Mouse (Mus musculus): ENCODE data around the gene Nufip1. TPM values are rescaled to one million over a fixed set of nuclear protein-coding genes. Genes with fewer than 3 reads are reported as not detected.
A peak's percentile ranks its signal among the peaks of the same experiment; 100 is the strongest.

Gene Nufip1
- total RNA-seq (2014; fragmentation: Nextera tagmentation), result 13.3 and 15.0 TPM in 2 replicates
- 29.6 and 38.1 TPM in 2 replicates for total RNA-seq (2017)

DNA sequence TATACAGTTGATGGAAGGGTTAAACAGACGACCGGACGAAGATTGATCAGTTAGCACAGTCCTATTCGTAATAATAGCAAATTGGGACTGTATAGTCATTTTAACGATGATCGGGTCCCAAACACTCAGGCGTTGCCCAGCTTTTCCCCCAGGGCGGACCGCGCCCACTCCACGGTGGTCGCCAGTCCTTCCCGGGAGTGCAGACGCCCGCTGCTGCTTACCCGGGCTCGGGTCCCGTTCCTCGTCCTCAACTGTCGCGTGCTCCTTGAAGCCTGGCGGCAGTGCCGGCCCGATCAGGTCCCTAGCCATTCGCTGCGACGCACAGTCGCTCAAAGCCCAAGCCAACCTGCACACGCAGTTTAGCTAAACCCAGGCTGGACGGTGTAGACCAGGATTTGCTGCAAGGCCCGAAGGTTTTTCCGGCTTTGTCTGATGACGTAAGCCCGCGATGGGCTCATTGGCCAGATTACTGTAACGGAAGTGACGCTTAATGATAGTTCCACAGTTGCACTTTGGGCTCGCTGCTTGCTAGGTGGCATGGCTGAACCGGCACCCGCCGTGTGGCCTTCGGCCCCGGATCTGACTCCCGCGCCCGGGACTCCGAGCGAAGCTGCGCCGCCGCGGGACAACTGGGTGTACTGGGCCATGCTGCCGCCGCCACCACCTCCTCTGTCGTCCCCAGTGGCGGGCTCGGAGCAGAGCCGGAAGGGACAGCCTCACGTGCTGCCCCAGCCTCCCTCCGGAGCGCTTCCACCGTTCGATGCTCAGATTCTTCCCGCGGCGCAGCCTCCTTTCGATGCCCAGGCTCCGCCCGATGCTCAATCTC, at the start of gene Nufip1, which contains the start of gene Gpalpp1:
Nufip1 (plus strand) TSS at position 496 of the 826 bp plus-strand sequence.
Gpalpp1 (minus strand) TSS at position 365 of the 826 bp plus-strand sequence.
- peak; percentile 97 for ATAC-seq (replicated peaks; ENCODE audit: low FRiP score, low TSS enrichment, poor library complexity, severe bottlenecking)

DNA sequence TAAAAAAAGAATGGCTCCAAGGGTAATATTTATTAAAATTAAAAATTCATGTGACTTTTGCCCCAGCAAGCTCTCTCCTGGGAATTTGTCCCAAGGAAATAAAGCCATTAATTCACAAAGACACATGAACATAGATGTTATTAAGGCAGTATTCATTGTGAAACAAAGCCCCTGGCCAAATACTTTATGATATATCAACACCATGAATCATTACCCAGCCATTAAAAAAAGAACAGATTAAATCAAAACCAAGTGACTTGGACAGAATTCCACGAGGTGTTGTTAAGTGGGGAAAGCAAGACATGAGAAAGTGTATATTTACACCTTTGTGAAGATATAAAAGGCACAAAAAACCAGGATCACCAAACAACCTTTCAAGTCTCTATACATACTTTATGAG, 43.5 kb upstream of the Nufip1 start:
- ATAC-seq (replicated peaks; ENCODE audit: low FRiP score, low TSS enrichment, poor library complexity, severe bottlenecking), result no peak

DNA sequence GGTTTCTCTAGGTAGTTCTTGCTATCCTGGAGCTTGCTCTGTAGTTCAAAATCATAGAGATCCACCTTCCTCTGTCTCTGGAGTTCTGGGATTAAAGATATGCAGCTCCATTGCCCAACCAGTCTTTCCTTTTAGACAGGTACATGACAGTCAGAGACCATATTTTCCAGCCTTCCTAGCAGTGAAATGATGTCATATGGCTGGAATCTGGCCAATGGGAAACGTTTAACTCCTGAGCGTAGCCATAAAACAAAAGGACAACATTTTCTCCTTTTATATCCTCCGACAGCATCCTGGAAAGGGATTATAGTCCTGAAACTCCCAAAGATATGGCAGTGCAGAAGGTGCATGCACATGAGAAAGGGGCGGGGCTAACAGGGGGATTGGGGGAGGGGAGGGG, 42.4 kb upstream of the Nufip1 start:
- no peak for ATAC-seq (replicated peaks; ENCODE audit: low FRiP score, low TSS enrichment, poor library complexity, severe bottlenecking)

DNA sequence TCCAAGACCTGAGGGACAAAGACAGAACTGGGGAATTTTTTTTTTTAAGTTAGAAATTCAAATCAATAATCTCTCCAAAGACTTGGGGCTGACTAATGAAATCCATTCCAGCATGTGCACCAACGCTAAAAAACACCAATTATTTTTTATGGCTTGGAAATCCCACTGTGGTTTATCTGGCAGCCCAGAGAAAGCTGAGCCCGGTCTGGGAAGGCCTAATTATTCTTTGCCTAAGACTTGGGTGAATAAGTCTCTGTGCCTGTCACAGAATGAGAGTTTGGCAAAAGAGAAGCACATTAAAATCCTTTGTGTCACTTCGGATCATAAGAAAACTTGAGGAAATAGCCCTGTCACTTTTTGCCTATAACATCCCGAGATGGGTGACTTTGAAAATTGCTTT, 41.4 kb upstream of the Nufip1 start:
- no peak for ATAC-seq (replicated peaks; ENCODE audit: low FRiP score, low TSS enrichment, poor library complexity, severe bottlenecking)

DNA sequence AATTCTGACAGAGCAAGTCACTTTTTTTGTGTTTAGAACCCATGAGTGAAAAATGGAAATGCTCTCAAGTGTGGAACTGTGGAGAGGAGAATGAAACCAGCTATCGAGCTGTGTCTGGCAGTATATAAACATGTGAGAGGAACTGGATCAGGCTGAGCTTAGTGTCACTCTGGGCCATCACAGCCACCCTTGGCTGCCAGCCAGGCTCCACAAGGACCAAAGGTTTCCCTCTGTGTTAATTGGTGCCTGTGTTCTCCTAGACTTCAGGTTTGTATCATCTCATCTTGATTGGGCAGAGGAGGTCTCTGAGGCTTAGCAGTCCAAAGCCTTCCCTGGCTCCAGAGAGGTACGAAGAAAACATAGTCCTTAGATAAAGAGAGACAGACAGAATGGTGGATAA, 38.1 kb upstream of the Nufip1 start:
- ATAC-seq (replicated peaks; ENCODE audit: low FRiP score, low TSS enrichment, poor library complexity, severe bottlenecking), result no peak

DNA sequence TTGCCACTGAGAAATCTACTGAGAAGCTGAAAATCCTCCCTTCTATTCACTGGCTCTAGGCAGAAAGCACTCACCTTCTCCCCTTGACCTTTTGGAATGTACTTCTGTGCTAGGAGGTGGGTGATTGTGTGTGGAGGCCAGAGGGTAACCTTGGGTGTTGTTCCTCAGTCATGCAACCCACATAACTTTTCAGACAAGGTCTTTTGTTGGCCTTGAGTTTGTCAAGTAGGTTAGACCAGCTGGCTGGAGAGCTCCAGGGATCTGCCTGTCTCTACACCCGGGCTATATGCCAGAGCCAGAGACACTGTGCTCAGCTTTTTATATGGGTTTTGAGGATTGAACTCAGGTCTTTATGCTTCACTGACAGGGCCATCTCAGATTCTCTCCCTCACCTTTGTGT, 36.5 kb upstream of the Nufip1 start:
- ATAC-seq (replicated peaks; ENCODE audit: low FRiP score, low TSS enrichment, poor library complexity, severe bottlenecking), result no peak

DNA sequence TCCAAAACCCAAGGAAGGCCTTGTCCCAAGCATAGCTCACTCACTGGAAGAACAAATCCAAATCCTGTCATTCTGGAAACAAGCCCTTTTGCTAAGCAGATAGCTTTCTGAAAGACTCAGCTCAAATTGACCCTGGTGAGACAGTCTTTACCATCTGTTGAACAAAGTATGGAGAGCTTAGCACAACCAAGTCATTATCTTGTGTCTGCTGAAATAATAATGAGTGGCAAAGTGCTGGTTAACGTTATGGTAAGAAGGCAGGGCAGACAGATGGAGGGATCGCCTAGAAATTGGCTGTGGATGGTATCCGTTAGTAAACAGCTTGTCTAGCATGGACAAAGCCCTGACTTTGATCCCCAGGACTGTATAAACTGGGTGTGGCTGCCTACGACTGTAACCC, 35.0 kb upstream of the Nufip1 start:
- ATAC-seq (replicated peaks; ENCODE audit: low FRiP score, low TSS enrichment, poor library complexity, severe bottlenecking), result no peak

DNA sequence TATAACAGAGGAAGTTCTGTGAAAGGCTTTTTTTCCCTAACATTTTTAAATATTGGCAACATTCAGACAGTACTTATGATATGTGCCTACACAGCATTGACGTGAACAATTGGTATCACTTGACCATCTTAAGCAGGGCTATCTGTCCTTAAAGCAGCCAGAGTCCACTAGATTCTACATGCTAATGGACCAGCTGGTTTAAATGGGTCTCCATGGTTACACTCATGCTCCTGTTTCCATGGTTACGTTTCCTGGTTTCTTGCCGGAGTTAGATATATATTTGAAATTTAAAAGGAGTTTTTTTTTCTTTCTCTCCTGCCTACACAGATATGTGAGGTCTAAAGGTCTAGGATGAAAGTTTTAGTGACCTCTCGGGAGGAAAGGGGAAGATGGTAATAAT, 34.1 kb upstream of the Nufip1 start:
- no peak for ATAC-seq (replicated peaks; ENCODE audit: low FRiP score, low TSS enrichment, poor library complexity, severe bottlenecking)

DNA sequence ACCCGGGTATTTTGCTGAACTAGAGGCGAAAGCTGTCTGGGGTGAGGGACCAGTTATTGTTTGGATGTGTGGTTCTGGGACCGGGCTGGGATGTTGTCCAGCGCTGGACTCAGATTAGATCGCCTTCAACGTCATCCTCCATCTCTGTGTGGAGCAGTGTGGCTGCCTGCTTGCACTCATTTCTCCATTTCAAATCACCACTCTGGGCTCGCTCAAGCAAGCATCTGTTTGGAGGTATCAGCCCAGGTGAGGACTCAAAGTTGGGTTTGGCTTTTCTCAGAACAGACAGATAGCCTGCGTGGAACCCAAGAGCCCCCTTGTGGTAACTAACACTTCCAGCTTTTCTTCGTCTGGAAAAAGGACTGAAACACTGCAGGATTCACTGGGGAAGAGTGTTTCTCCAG, 33.6 kb upstream of the Nufip1 start:
- ATAC-seq (replicated peaks; ENCODE audit: low FRiP score, low TSS enrichment, poor library complexity, severe bottlenecking), result peak; percentile 32

DNA sequence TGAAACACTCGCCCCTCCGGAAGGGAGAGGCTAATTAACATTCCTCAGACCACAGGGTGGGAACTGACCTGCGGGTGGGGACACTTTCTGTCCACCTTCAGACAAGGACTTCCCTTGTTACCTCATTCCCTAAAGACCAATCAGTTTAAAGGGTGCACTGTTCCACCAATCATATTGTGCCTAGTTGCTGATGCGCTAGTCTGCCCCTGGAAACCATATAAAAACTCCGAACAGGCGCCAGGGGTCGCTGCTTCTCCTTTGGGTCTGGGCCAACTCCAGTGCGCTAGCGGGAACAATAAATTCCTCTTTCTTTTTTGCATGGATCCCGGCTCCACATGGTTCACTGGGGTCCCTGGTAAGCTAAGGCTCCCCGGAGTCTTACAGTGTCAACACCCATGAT, 29.2 kb upstream of the Nufip1 start:
- no peak for ATAC-seq (replicated peaks; ENCODE audit: low FRiP score, low TSS enrichment, poor library complexity, severe bottlenecking)

DNA sequence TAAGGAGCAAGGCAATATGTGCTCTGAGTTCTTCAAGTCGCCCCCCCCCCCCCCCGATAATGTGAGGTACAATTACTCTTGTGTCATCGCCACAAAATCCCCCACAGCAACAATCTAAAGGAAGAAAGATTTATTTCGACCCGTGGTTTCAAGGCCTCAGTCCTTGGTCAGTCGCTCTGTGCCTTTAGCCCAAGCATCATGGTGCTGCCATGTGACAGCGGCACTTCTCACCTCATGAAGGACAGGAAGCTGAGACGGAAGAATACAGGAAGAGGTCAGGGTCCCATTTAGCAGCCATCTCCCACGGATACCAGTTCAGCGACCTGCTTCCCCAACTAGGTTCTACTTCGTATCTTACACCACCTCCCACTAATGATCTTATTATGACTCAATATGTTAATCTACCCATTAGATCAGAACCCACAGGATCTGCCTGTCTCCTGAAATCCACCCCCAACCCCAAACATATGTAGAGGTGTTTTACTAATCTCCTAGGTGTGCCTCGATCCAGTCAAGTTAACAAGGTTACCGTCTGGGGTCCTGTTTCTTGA, 28.5 kb upstream of the Nufip1 start:
- ATAC-seq (replicated peaks; ENCODE audit: low FRiP score, low TSS enrichment, poor library complexity, severe bottlenecking), result no peak

DNA sequence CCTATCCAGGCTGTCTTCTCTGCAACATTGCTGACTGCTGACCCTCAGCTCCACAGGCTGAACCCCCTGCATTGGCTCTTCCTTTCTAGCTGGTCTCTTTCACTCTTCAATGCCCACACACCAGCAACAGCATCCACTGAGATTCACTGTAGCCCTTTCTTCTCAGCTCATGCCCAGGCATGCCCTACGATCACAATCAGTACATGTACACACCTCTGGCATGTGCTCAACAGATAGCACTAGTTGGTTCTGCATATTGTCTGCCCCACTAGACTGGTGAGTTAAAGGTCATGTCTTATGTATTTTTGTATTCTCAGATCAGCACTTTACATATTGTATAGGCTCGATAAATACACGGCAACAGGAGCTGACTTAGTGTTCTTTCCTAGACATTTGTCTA, 26.5 kb upstream of the Nufip1 start:
- peak; percentile 75 for ATAC-seq (replicated peaks; ENCODE audit: low FRiP score, low TSS enrichment, poor library complexity, severe bottlenecking)

DNA sequence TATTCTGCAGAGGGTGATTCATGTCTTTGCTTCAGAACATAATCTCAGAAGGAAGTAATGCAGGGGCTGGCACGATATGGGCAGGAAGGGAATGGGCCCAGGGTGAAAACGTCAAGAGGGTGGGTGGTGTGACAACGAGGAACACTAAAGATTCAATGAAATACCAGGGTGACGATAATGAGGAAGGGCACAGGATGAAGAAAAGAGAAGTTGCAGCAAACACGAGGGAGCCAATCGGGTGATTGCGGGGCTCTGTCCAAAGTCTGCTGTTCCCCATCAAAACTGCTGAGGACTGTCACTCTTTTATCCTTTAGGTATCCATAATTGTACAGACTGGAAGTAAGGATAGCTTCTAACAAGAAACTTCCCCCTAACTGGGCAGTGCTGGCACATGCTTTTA, 13.4 kb upstream of the Nufip1 start:
- ATAC-seq (replicated peaks; ENCODE audit: low FRiP score, low TSS enrichment, poor library complexity, severe bottlenecking), result no peak

DNA sequence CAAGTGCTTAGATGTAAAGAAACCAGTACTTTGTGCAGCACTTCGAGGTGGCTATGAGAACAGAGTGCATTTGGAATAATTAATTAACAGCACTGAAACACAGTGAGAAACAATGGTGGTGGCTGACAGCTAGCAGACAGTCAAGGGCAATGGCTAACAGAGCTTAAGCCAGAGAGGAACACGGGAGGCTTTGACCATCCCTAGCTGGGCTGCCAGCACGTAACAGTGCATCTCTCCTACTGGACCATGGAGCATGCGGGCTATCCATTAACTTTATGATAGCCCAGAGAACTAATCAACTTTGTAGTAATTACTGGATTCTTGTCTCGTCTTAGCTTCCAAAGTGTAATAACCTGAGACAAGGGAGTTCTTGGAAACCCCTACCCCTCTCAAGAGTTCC, 12.9 kb upstream of the Nufip1 start:
- no peak for ATAC-seq (replicated peaks; ENCODE audit: low FRiP score, low TSS enrichment, poor library complexity, severe bottlenecking)

DNA sequence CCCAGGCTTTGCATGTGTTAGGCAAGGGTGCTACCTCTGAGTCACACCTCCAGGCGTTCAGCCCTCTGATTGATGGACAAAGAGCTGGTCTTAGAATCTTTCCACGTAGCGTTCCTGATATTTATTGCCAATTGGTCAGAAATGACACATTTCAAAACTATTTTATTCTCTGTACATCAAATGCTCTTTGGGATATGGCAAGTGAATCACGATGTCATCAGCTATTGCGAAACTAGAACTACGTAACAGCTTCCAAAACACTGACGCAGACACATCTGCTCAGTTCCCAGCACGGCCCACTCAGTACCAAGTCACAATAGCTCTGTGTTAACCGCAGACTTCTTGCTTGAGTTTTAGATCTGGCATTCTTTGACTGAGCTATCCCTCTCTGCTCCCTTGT, 11.1 kb upstream of the Nufip1 start:
- ATAC-seq (replicated peaks; ENCODE audit: low FRiP score, low TSS enrichment, poor library complexity, severe bottlenecking), result no peak

DNA sequence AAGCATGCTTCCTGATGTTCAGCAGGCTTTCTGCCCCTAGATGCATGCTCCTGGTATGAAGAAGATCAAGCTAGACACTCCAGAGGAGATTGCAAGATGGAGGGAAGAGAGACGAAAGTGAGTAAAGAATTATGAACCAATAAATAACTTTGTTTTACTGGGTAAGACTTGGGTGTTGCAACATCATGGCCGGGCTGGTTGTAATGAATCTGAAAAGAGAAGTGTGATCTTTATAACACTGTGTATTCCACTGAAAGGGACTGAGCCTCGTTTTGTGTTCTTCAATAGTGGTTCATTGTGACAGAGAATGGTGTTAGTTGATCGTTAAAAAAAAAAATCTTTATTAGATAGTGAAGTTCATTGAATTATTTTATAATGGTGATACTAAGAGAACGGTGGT, 5.1 kb downstream of the Nufip1 start:
- no peak for ATAC-seq (replicated peaks; ENCODE audit: low FRiP score, low TSS enrichment, poor library complexity, severe bottlenecking)

DNA sequence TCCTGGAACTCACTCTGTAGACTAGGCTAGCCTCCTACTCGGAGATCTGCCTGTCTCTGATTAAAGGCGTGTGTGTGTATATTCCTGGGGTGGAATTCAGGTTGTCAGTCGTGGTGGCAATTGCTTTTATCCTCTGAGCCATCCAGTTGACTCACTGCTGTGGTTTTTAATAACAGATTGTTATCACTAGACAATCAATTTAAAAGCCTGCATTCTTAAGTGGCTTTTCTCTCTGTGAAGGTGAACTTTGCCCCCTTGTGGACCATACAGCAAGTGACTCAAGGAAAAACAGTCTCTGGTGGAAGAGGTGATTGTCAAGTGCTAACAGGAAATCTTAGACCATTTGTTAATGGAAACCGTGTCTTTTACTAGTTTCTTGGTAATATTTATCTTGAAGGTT, 8.3 kb downstream of the Nufip1 start:
- ATAC-seq (replicated peaks; ENCODE audit: low FRiP score, low TSS enrichment, poor library complexity, severe bottlenecking), result peak; percentile 58

DNA sequence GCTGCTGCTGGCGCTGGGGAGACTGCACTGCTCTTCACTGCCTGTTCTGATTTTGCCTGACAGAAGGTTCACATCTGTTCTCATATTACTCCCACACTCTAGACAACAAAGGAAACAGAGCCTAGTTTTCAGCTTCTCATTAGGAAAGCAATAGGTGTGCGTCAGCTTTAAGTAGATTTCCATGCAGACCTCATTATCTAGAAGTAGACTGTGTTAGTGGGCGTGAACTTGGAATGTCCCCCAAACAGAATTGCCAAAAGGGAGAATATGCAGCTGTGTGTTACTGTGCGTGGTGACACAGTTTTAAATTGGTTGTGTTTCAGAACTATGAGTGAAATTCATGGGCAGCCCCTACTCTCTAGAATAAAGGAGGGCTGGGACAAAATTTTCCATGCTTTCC, 9.8 kb downstream of the Nufip1 start:
- no peak for ATAC-seq (replicated peaks; ENCODE audit: low FRiP score, low TSS enrichment, poor library complexity, severe bottlenecking)

DNA sequence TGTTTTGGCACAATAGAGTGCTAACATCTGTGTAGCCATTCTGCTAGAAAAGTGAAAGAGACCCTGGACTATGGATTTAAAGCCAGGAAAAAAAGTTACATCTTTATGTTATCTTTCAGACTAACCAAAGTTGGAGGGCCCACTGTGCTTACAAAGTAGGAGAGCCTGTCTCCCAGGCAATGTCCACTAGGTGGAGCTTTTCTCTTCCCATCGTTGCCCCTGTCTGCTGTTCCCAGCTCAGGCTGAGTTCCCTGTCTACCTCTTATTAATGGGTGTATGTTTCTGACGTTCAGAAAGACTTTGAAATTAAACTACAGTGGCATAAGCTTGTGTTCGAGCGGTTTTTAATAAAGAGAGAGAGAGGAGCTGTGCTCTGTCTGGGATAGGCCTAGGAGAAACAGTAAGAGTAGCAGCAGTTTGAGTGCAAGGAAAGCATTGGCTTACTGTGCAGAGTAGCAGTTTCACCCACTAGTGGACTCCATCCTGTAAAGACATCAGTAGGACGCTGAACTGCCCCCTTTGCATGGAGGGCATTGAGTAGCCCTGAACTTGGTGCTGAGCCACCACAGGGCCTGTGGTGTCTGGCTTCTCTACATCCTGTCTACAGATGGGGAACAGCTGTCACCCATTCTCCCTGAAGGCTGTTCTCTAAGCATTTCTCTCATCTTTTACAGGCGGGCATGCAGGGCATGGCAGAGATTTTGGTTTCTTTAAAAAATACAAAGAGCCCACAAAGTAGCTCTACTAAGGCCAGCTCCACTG, 11.4 kb downstream of the Nufip1 start:
- peak; percentile 80 for ATAC-seq (replicated peaks; ENCODE audit: low FRiP score, low TSS enrichment, poor library complexity, severe bottlenecking)

DNA sequence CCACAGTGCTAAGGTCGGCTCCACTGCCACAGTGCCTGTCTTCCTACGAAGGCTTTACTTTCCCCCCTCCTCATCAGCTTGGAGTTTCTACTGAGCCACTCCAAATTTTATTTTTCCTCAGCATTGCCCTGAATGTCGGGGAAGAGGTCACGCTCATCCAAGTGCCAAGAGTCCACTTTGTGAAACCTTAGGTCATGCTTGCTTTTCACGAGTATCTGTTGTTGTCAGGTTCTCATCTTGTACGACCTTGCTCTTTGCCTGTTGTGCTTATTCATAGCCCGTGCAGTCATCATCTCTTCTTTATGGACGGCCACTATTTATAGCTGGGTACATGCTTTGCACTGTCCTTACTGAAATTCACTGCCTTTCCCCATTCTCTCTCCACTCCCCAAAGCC, 12.0 kb downstream of the Nufip1 start:
- ATAC-seq (replicated peaks; ENCODE audit: low FRiP score, low TSS enrichment, poor library complexity, severe bottlenecking), result no peak

DNA sequence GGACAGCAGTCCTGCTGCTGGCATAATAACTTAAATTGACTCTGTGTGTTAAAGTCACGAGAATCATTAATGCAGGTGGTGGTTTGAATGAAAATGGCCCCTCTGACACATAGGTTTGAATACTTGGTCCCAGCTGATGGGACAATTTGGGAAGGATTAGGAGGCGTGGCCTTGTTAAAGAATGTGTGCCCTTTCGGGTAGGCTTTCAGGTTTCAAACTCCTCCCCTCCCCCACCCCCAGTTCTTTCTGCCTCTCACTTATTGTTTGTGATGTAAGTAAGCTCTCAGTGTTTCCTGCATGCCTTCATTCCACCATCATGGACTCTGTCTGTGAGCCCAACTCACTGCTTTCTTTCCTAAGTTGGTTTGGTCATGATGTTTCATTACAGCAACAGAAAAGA, 16.6 kb downstream of the Nufip1 start:
- no peak for ATAC-seq (replicated peaks; ENCODE audit: low FRiP score, low TSS enrichment, poor library complexity, severe bottlenecking)
